Mouse (Mus musculus) erythroblast, embryonic 14.5 days (primary cell): ENCODE data around the gene Ube2u. TPM values are rescaled to one million over a fixed set of nuclear protein-coding genes. Genes with fewer than 3 reads are reported as not detected.

Experiments used
- H3K27me3 ChIP-seq: 2 replicates; pipeline ENCODE4 v1.6.1; 2012; ENCODE audit warnings: inconsistent platforms; ENCODE audit not compliant: control insufficient read depth
- H3K36me3 ChIP-seq: 2 replicates; pipeline ENCODE4 v1.6.1; 2012; ENCODE audit warnings: mild to moderate bottlenecking, inconsistent platforms; ENCODE audit not compliant: control insufficient read depth
- H3K4me1 ChIP-seq: 2 replicates; pipeline ENCODE4 v1.6.1; 2012; ENCODE audit warnings: inconsistent platforms; ENCODE audit not compliant: control insufficient read depth
- H3K4me3 ChIP-seq: replicated peaks from 2 replicates; pipeline ENCODE3; 2012; ENCODE audit warnings: moderate library complexity, mild to moderate bottlenecking, inconsistent platforms
- H3K9me3 ChIP-seq: 2 replicates; pipeline ENCODE4 v1.6.1; 2012; ENCODE audit warnings: low read length, inconsistent platforms, mixed read lengths; ENCODE audit not compliant: control insufficient read depth
- GATA1 ChIP-seq: IDR thresholded peaks from 2 replicates; pipeline ENCODE4 v1.6.1; 2012; ENCODE audit warnings: low read length, inconsistent platforms, mixed read lengths
- TAL1 ChIP-seq: IDR thresholded peaks from 3 replicates; pipeline ENCODE4 v1.6.1; 2012; ENCODE audit warnings: low read length, inconsistent platforms, mixed read lengths
- polyA plus RNA-seq: library from polyadenylated mRNA; stranded (reverse); fragments of >175 nt; gene quantifications from 2 replicates; pipeline ENCODE4 v1.2.3, GENCODE M21; 2012

Gene Ube2u
- not detected in 2 replicates for polyA plus RNA-seq

- Histone ChIP-seq H3K4me3 (no peak within 1 kb of the TSS), H3K36me3 (no peaks in the 10 kb centered on the region), H3K4me1 (no peaks in the 10 kb centered on the region), H3K9me3 (no peaks in the 10 kb centered on the region), H3K27me3 (no peaks in the 10 kb centered on the region)
- no peak for TF ChIP-seq GATA1
- TF ChIP-seq TAL1 = no peak
These were observed at the start of gene Ube2u for GRCm38 (mm10) chr4:100478592-100479321. TSS of gene Ube2u (plus strand) at chr4:100478849.

- Histone ChIP-seq H3K27me3 (no peaks in the 10 kb centered on the region), H3K4me1 (no peaks in the 10 kb centered on the region), H3K4me3 (no peak overlapping the region), H3K36me3 (no peaks in the 10 kb centered on the region), H3K9me3 (no peaks in the 10 kb centered on the region)
- TF ChIP-seq GATA1 = no peak
- TF ChIP-seq TAL1 = no peak
These were observed 49.2 kb upstream of the Ube2u start for GRCm38 (mm10) chr4:100429371-100429900.

GRCm38 (mm10) chr4:100435281-100436168 is 43.1 kb upstream of the Ube2u start:
- peaks cover under 1% of the 10 kb centered on the region; the same call in 1 of the 2 replicates for H3K9me3 ChIP-seq
- no peaks in the 10 kb centered on the region for H3K36me3 ChIP-seq
- no peaks in the 10 kb centered on the region for H3K27me3 ChIP-seq
- TF ChIP-seq GATA1 (no peak), TAL1 (no peak)
- H3K4me1 ChIP-seq = no peaks in the 10 kb centered on the region
- H3K4me3 ChIP-seq = no peak overlapping the region

- no peaks in the 10 kb centered on the region for H3K36me3 ChIP-seq
- H3K27me3 ChIP-seq = no peaks in the 10 kb centered on the region
- H3K4me1 ChIP-seq = no peaks in the 10 kb centered on the region
- TF ChIP-seq TAL1 = no peak
- no peak for TF ChIP-seq GATA1
- no peak overlapping the region for H3K4me3 ChIP-seq
- peaks cover 6% of the 10 kb centered on the region for H3K9me3 ChIP-seq
These were observed 42.5 kb upstream of the Ube2u start for GRCm38 (mm10) chr4:100436169-100436547.

GRCm38 (mm10) chr4:100446897-100447296 is 31.8 kb upstream of the Ube2u start:
- H3K27me3 ChIP-seq = no peaks in the 10 kb centered on the region
- H3K4me3 ChIP-seq = no peak overlapping the region
- peaks cover 3% of the 10 kb centered on the region for H3K9me3 ChIP-seq
- TF ChIP-seq GATA1 (no peak), TAL1 (no peak)
- no peaks in the 10 kb centered on the region for H3K36me3 ChIP-seq
- H3K4me1 ChIP-seq = no peaks in the 10 kb centered on the region

- H3K4me3 ChIP-seq = no peak overlapping the region
- H3K9me3 ChIP-seq = no peaks in the 10 kb centered on the region
- no peak for TF ChIP-seq GATA1
- no peak for TF ChIP-seq TAL1
- no peaks in the 10 kb centered on the region for H3K4me1 ChIP-seq
- no peaks in the 10 kb centered on the region for H3K27me3 ChIP-seq
- H3K36me3 ChIP-seq = no peaks in the 10 kb centered on the region
These were observed 16.0 kb upstream of the Ube2u start for GRCm38 (mm10) chr4:100462493-100463120.

GRCm38 (mm10) chr4:100488447-100488846 is 9.8 kb downstream of the Ube2u start:
- Histone ChIP-seq H3K4me3 (no peak overlapping the region), H3K36me3 (no peaks in the 10 kb centered on the region), H3K27me3 (no peaks in the 10 kb centered on the region), H3K4me1 (no peaks in the 10 kb centered on the region), H3K9me3 (no peaks in the 10 kb centered on the region)
- TF ChIP-seq TAL1 = no peak
- TF ChIP-seq GATA1 = no peak

GRCm38 (mm10) chr4:100495176-100495575 is 16.5 kb downstream of the Ube2u start:
- Histone ChIP-seq H3K36me3 (no peaks in the 10 kb centered on the region), H3K9me3 (no peaks in the 10 kb centered on the region), H3K4me3 (no peak overlapping the region), H3K27me3 (no peaks in the 10 kb centered on the region), H3K4me1 (no peaks in the 10 kb centered on the region)
- TF ChIP-seq GATA1 = no peak
- no peak for TF ChIP-seq TAL1
